Mouse (Mus musculus) limb, embryonic 10.5 days (tissue): ENCODE results near the gene Ints11. TPM values are rescaled to one million over a fixed set of nuclear protein-coding genes. Genes with fewer than 3 reads are reported as not detected.

Source experiments
- DNase-seq: peaks from one replicate; pipeline ENCODE4 v3.0.0-alpha.2; 2017; ENCODE audit warnings: low spot score
- H3K27ac ChIP-seq: fragments of 300-500 bp; sonication (generic); 2 replicates; pipeline ENCODE4 v1.5.1; 2016; ENCODE audit warnings: mild to moderate bottlenecking
- H3K27me3 ChIP-seq: fragments of 300-500 bp; sonication (generic); 2 replicates; pipeline ENCODE4 v1.6.1; 2016; ENCODE audit warnings: low read depth, mild to moderate bottlenecking; ENCODE audit not compliant: poor library complexity, severe bottlenecking
- H3K36me3 ChIP-seq: fragments of 300-500 bp; sonication (generic); 2 replicates; pipeline ENCODE4 v1.6.1; 2016; ENCODE audit warnings: mild to moderate bottlenecking, moderate library complexity
- H3K4me1 ChIP-seq: fragments of 300-500 bp; sonication (generic); 2 replicates; pipeline ENCODE4 v1.6.1; 2016
- H3K4me3 ChIP-seq: fragments of 300-500 bp; sonication (generic); 2 replicates; pipeline ENCODE4 v1.5.1; 2016; ENCODE audit warnings: mild to moderate bottlenecking, moderate library complexity
- H3K9me3 ChIP-seq: fragments of 300-500 bp; sonication (generic); replicated peaks from 2 replicates; pipeline ENCODE4 v1.6.1; 2016; ENCODE audit warnings: mild to moderate bottlenecking
- WGBS: fragments of 180-500 bp; shearing (Covaris S2); methylation state at CpG from one replicate; pipeline ENCODE4 v1.1.7; 2016; 5-methylcytosine and 5-hydroxymethylcytosine counted together
- microRNA-seq: library from miRNA; unstranded; fragments of <30 nt; microRNA quantifications from one replicate; pipeline ENCODE4, GENCODE M21; 2017
- polyA plus RNA-seq: library from polyadenylated mRNA; unstranded; fragments of >200 nt; fragmentation: Nextera tagmentation; extraction: Ambion mirVana; gene quantifications from 2 replicates; pipeline ENCODE4 v1.2.1, GENCODE M21; 2016

Ints11 gene
- polyA plus RNA-seq, 1 experiment from 2014 or later = 106 TPM

DNA sequence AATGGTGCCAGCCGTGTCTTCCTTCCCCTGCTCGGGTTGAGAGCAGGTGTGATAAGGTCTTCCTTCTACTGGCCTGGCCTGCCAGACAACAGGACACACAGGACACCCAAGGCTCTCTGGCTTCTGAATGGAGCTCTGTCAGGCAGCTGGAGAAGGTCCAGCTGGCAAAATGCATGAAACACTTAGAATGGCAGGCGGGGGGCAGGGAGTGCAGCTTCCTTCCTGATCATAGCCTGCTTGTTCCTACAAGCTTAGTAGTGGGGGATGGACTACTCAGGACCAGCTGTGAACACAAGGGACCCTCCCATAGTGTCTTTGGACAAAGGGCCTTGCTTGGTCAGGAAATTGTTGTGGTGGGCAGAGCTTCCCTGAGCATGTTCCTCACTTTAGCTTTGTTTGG is 31.9 kb downstream of the Ints11 start:
- H3K4me3 ChIP-seq = no peak overlapping the region
- no peak overlapping the region for H3K27ac ChIP-seq
- no peaks in the 10 kb centered on the region for H3K9me3 ChIP-seq
- no peaks in the 10 kb centered on the region for H3K27me3 ChIP-seq
- WGBS = 83% methylated on average over 3 of the region's 3 CpGs
- H3K36me3 ChIP-seq = peaks cover 93% of the 10 kb centered on the region
- H3K4me1 ChIP-seq = no peaks in the 10 kb centered on the region
- DNase-seq = peak; percentile 14

DNA sequence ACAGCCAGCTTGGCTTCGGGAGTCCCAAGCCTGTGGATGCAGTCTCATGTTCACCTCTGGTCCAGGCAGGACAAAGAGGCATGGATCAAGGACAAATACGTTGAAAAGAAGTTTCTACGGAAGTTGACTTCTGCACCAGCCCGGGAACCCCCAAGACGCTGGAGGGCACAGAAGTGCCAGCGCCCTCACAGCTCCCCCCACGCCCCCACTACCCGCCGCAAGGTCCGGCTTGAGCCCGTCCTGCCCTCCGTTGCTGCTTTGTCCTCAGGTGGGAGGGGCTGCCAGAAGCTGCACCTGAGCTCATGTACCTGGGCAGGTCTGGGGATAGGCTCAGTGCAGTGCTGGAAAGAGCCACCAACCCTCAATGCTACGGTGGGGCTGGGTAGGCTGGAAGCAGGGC is 33.9 kb downstream of the Ints11 start:
- peak; percentile 26 for DNase-seq
- H3K36me3 ChIP-seq = peaks cover 83% of the 10 kb centered on the region
- H3K4me3 ChIP-seq = no peak overlapping the region
- no peak overlapping the region for H3K27ac ChIP-seq
- WGBS = 94% methylated on average over 13 of the region's 13 CpGs
- H3K4me1 ChIP-seq = no peaks in the 10 kb centered on the region
- H3K27me3 ChIP-seq = no peaks in the 10 kb centered on the region
- H3K9me3 ChIP-seq = no peaks in the 10 kb centered on the region

DNA sequence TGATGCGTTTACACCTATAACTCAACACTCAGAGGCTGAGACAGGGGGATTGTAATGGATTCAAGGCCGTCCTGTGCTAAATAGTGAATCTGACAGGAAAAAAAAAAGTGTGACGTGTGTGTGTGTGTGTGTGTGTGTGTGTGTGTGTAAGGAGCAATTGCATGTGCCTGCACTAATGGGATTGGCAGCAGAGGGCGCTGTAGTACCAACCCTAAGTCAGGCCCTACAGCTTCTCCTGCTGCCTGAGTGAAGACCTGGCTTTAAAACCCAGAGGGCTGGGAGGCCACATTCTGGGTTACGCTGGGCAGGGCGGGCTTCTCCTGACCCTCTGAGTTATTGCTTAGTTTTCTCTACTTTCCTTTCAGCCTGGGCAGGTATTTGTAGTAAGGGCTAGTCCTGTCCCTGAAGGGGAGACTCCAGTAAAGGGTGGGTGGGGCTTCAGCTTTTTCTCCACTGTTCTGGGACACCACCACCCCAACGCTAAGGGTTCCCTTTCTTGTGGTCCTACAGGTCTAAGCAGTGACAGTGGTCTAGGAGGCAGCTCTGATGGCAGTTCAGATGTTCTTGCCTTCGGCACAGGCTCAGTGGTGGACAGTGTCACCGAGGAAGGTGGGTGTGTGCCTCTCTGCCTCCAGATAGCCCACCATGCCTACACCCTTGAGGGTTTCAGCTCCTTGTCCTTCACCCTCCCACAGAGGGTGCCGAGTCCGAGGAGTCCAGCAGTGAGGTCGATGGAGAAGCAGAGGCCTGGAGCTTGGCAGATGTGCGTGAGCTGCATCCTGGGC is 35.2 kb downstream of the Ints11 start:
- DNase-seq = peak; percentile 31
- Histone ChIP-seq H3K36me3 (peaks cover 70% of the 10 kb centered on the region), H3K27me3 (no peaks in the 10 kb centered on the region), H3K27ac (no peak overlapping the region), H3K4me1 (no peaks in the 10 kb centered on the region), H3K9me3 (no peaks in the 10 kb centered on the region), H3K4me3 (no peak overlapping the region)
- WGBS = 88% methylated on average over 13 of the region's 13 CpGs

- no peaks in the 10 kb centered on the region for H3K27me3 ChIP-seq
- no peaks in the 10 kb centered on the region for H3K4me1 ChIP-seq
- H3K36me3 ChIP-seq = peaks cover 59% of the 10 kb centered on the region
- WGBS = 90% methylated on average over 13 of the region's 13 CpGs
- no peaks in the 10 kb centered on the region for H3K9me3 ChIP-seq
- DNase-seq = no peak
- no peak overlapping the region for H3K4me3 ChIP-seq
- no peak overlapping the region for H3K27ac ChIP-seq
These were observed 36.3 kb downstream of the Ints11 start for GRCm38 (mm10) chr4:155905634-155906033.

DNA sequence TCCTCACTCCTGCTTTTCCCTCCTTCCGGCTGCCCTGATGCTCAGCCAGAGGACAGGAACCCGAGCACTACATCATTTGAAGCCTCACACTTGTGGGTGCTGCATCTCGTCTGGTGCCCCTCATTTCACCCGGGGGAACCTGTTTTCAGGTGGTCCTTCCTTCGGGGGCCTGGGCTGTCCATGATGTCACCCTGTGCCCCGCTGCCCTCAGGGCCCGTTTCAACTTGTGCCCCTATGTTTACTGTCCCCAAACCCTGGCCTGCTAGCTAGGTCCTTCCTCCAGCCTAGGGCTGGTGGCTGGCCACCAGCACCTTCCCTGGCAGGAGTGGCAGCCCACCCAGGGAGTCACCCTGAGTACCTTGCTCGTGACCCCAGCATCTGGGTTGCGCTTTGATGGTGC is 36.8 kb downstream of the Ints11 start:
- Histone ChIP-seq H3K27ac (no peak overlapping the region), H3K4me3 (no peak overlapping the region), H3K36me3 (peaks cover 54% of the 10 kb centered on the region), H3K9me3 (no peaks in the 10 kb centered on the region), H3K27me3 (no peaks in the 10 kb centered on the region), H3K4me1 (no peaks in the 10 kb centered on the region)
- 85% methylated on average over 9 of the region's 9 CpGs for WGBS
- DNase-seq = no peak

DNA sequence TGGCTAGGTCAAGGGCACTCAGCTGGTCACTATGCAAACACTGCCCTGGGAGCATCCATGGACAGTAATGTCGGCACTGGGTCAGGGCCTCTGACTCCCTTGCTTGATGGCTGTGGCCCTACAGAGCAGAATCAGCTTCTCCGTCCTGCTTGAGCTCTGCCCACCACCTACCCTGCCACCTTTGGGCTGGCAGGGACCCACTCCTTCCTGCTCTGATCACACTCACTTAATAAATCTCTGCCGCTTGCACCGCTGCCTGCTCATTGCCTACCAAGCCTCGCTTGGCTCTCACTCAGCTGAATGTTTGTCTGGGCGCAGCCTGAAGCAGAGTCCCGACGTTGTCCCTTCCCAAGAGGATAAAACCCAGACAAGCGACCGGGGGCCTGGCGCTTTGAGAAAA is 37.7 kb downstream of the Ints11 start:
- Histone ChIP-seq H3K36me3 (peaks cover 45% of the 10 kb centered on the region), H3K9me3 (no peaks in the 10 kb centered on the region), H3K4me3 (no peak overlapping the region), H3K4me1 (no peaks in the 10 kb centered on the region), H3K27me3 (no peaks in the 10 kb centered on the region), H3K27ac (no peak overlapping the region)
- DNase-seq = no peak
- WGBS = 81% methylated on average over 11 of the region's 11 CpGs

- Histone ChIP-seq H3K27ac (no peak overlapping the region), H3K36me3 (peaks cover 33% of the 10 kb centered on the region), H3K27me3 (no peaks in the 10 kb centered on the region), H3K4me1 (no peaks in the 10 kb centered on the region), H3K4me3 (no peak overlapping the region), H3K9me3 (no peaks in the 10 kb centered on the region)
- DNase-seq = no peak
- WGBS = 79% methylated on average over 7 of the region's 7 CpGs
These were observed 38.9 kb downstream of the Ints11 start for GRCm38 (mm10) chr4:155908281-155908680.

DNA sequence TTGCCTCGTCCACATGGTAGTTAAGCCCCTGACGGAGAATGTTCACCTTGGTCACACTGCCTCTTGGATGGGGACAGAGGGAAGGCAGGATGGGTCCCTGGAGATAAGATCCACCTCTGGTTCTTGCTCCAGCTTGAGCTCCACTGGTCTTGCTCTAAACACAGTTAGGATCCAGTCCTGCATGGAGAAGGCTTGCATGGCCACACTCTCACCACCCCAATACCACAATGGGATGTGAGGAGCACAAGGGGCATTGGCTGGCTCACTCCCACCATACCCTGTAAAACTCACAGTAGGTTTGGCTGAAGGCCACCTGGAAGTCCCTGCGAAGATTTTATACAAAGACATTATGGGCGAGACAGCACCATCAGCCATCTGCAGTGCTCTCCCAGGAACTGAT is 39.4 kb downstream of the Ints11 start:
- no peak for DNase-seq
- Histone ChIP-seq H3K9me3 (no peaks in the 10 kb centered on the region), H3K4me3 (no peak overlapping the region), H3K27me3 (no peaks in the 10 kb centered on the region), H3K36me3 (peaks cover 28% of the 10 kb centered on the region), H3K27ac (no peak overlapping the region), H3K4me1 (no peaks in the 10 kb centered on the region)
- 94% methylated on average over 4 of the region's 4 CpGs for WGBS

DNA sequence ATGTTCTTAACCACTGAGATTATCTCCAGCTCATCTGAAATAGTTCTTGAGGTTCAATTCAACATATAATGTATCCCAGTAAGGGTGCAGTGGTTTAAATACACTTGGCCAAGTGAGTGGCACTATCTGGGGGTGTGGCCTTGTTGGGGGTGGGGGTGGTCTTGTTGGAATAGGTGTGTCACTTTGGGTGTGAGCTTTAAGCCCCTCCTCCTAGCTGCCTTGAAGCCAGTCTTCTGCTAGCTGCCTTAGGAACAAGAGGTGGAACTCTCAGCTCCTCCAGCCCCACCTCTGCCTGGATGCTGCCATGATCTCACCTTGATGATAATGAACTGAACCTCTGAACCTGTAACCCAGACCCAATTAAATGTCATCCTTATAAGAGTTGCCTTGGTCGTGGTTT is 62.7 kb downstream of the Ints11 start:
- no peak overlapping the region for H3K4me3 ChIP-seq
- H3K27ac ChIP-seq = no peak overlapping the region
- no peak for DNase-seq
- H3K9me3 ChIP-seq = no peaks in the 10 kb centered on the region
- H3K27me3 ChIP-seq = no peaks in the 10 kb centered on the region
- 75% methylated on average over 1 of the region's 1 CpGs for WGBS
- H3K36me3 ChIP-seq = no peaks in the 10 kb centered on the region
- H3K4me1 ChIP-seq = 0 out of 2 replicates have a peak, but pooled peaks cover 5% of the 10 kb centered on the region

Small RNAs within 50 kb of the gene (microRNA-seq; reads per million reads assigned to microRNA genes)
- not detected for gene Gm22991

Other genes starting within 250 kb of the Ints11 start
- gene Cdk11b, start 244.7 kb upstream of the Ints11 start, polyA plus RNA-seq = 74.1 and 74.8 TPM in 2 replicates
- gene Gm10563, start 224.1 kb upstream of the Ints11 start, polyA plus RNA-seq = not detected in 2 replicates
- 8.4 and 10.4 TPM in 2 replicates for gene Mmp23, start 216.2 kb upstream of the Ints11 start, polyA plus RNA-seq
- gene Mib2, start 200.3 kb upstream of the Ints11 start, polyA plus RNA-seq = 18.9 and 25.2 TPM in 2 replicates
- gene Fndc10, start 175.2 kb upstream of the Ints11 start, polyA plus RNA-seq = 1.5 and 2.6 TPM in 2 replicates
- gene Ssu72, start 164.7 kb upstream of the Ints11 start, polyA plus RNA-seq = 161 and 163 TPM in 2 replicates
- 0.58 and 0.79 TPM in 2 replicates for gene Tmem240, start 134.7 kb upstream of the Ints11 start, polyA plus RNA-seq
- gene Atad3a, start 108.5 kb upstream of the Ints11 start, polyA plus RNA-seq = 138 and 161 TPM in 2 replicates
- 4.7 and 6.6 TPM in 2 replicates for gene Vwa1, start 94.8 kb upstream of the Ints11 start, polyA plus RNA-seq
- gene Tmem88b, start 83.7 kb upstream of the Ints11 start, polyA plus RNA-seq = 0.30 and 0.33 TPM in 2 replicates
- 0.18 TPM in 1 of 2 replicates, not detected in the other for gene Ankrd65, start 79.1 kb upstream of the Ints11 start, polyA plus RNA-seq
- gene Mrpl20, start 66.7 kb upstream of the Ints11 start, polyA plus RNA-seq = 246 and 297 TPM in 2 replicates
- 174 and 196 TPM in 2 replicates for gene Ccnl2, start 57.1 kb upstream of the Ints11 start, polyA plus RNA-seq
- gene Aurkaip1, start 38.3 kb upstream of the Ints11 start, polyA plus RNA-seq = 186 and 204 TPM in 2 replicates
- 39.2 and 48.9 TPM in 2 replicates for gene Mxra8, start 29.9 kb upstream of the Ints11 start, polyA plus RNA-seq
- 3.8 and 4.7 TPM in 2 replicates for gene Dvl1, start 22.1 kb upstream of the Ints11 start, polyA plus RNA-seq
- gene Tas1r3, start 6.2 kb upstream of the Ints11 start, polyA plus RNA-seq = 0.24 and 0.31 TPM in 2 replicates
- gene Cptp, start 106 bp upstream of the Ints11 start, polyA plus RNA-seq = 18.9 and 19.0 TPM in 2 replicates
- 52.4 and 55.5 TPM in 2 replicates for gene Pusl1, start 22.2 kb downstream of the Ints11 start, polyA plus RNA-seq
- gene Acap3, start 22.3 kb downstream of the Ints11 start, polyA plus RNA-seq = 20.9 and 25.3 TPM in 2 replicates
- gene Ube2j2, start 74.3 kb downstream of the Ints11 start, polyA plus RNA-seq = 163 and 168 TPM in 2 replicates
- gene C1qtnf12, start 92.8 kb downstream of the Ints11 start, polyA plus RNA-seq = 23.4 and 24.5 TPM in 2 replicates
- 13.3 and 14.8 TPM in 2 replicates for gene B3galt6, start 123.1 kb downstream of the Ints11 start, polyA plus RNA-seq
- 143 and 149 TPM in 2 replicates for gene Sdf4, start 123.3 kb downstream of the Ints11 start, polyA plus RNA-seq
- gene Tnfrsf4, start 144.3 kb downstream of the Ints11 start, polyA plus RNA-seq = 0.60 and 0.61 TPM in 2 replicates
- 1.2 and 1.5 TPM in 2 replicates for gene Tnfrsf18, start 156.6 kb downstream of the Ints11 start, polyA plus RNA-seq
- gene Ttll10, start 189.9 kb downstream of the Ints11 start, polyA plus RNA-seq = 0.54 and 0.67 TPM in 2 replicates
- 76.0 and 78.5 TPM in 2 replicates for gene 9430015G10Rik, start 240.4 kb downstream of the Ints11 start, polyA plus RNA-seq